Mouse (Mus musculus) megakaryocyte, adult 5-6 weeks (primary cell): ENCODE data around the gene Taok2. TPM values are rescaled to one million over a fixed set of nuclear protein-coding genes. Genes with fewer than 3 reads are reported as not detected.

ENCODE experiments used
- ATAC-seq: 2 replicates; pipeline ENCODE4 v1.8.0; 2016; ENCODE audit warnings: mild to moderate bottlenecking, inconsistent platforms; ENCODE audit not compliant: poor library complexity, severe bottlenecking
- total RNA-seq, 2 experiments: library from RNA; stranded (forward) in 1 of 2; stranded (reverse) in 1 of 2; fragments of 153-499, 151-499 nt in 1 of 2; fragments of 221-1000, 200-1000 nt in 1 of 2; gene quantifications; 2 replicates each; pipeline versions ENCODE4 v1.2.3 to v1.2.4; 2015 to 2017

Gene Taok2
- total RNA-seq, 2 experiments from 2014 or later = 14.3 to 26.8 TPM

- ATAC-seq = peak; percentile 98
Measured at GRCm38 (mm10) chr7:126832036-126832598, 52.4 kb downstream of the Taok2 start.

GRCm38 (mm10) chr7:126831539-126831938, 53.0 kb downstream of the Taok2 start, which contains the start of gene 4930451I11Rik:
Gene 4930451I11Rik (minus strand): TSS chr7:126831639.
- no peak for ATAC-seq

GRCm38 (mm10) chr7:126825952-126826351, 58.6 kb downstream of the Taok2 start:
- no peak for ATAC-seq

- no peak for ATAC-seq
Measured at GRCm38 (mm10) chr7:126825403-126825802, 59.1 kb downstream of the Taok2 start.

- ATAC-seq = no peak
Measured at GRCm38 (mm10) chr7:126823940-126824339, 60.6 kb downstream of the Taok2 start.

- no peak for ATAC-seq
Measured at GRCm38 (mm10) chr7:126823202-126823711, 61.2 kb downstream of the Taok2 start.

GRCm38 (mm10) chr7:126822741-126823140, 61.8 kb downstream of the Taok2 start:
- no peak for ATAC-seq

GRCm38 (mm10) chr7:126821835-126822511, 62.5 kb downstream of the Taok2 start:
- ATAC-seq = peak; percentile 91

GRCm38 (mm10) chr7:126818818-126819217, 65.7 kb downstream of the Taok2 start:
- ATAC-seq = no peak

- no peak for ATAC-seq
Measured at GRCm38 (mm10) chr7:126817595-126817994, 66.9 kb downstream of the Taok2 start.

- ATAC-seq = no peak
Measured at GRCm38 (mm10) chr7:126816494-126816893, 68.0 kb downstream of the Taok2 start.

GRCm38 (mm10) chr7:126815726-126816222, 68.7 kb downstream of the Taok2 start:
- no peak for ATAC-seq

Other genes with a start within 250 kb of the Taok2 start
Only the 30 nearest of the 31 such genes appear.
- 42.1 and 55.6 TPM in 2 replicates for gene Sgf29, start 235.4 kb downstream of the Taok2 start, total RNA-seq (2015)
- 27.3 and 35.5 TPM in 2 replicates for gene Sgf29, start 235.4 kb downstream of the Taok2 start, total RNA-seq (2017)
- gene Sult1a1, start 208.3 kb downstream of the Taok2 start, total RNA-seq (2015) = 4.8 and 6.6 TPM in 2 replicates
- gene Sult1a1, start 208.3 kb downstream of the Taok2 start, total RNA-seq (2017) = 6.6 and 6.9 TPM in 2 replicates
- gene Bola2, start 189.3 kb downstream of the Taok2 start, total RNA-seq (2015) = 49.8 and 60.5 TPM in 2 replicates
- gene Bola2, start 189.3 kb downstream of the Taok2 start, total RNA-seq (2017) = 106 and 161 TPM in 2 replicates
- gene Slx1b, start 188.9 kb downstream of the Taok2 start, total RNA-seq (2015) = 4.1 and 6.0 TPM in 2 replicates
- gene Slx1b, start 188.9 kb downstream of the Taok2 start, total RNA-seq (2017) = 4.7 and 5.9 TPM in 2 replicates
- 1,020 and 1,059 TPM in 2 replicates for gene Coro1a, start 176.9 kb downstream of the Taok2 start, total RNA-seq (2015)
- 1,317 and 1,554 TPM in 2 replicates for gene Coro1a, start 176.9 kb downstream of the Taok2 start, total RNA-seq (2017)
- gene Mapk3, start 125.1 kb downstream of the Taok2 start, total RNA-seq (2015) = 173 and 177 TPM in 2 replicates
- gene Mapk3, start 125.1 kb downstream of the Taok2 start, total RNA-seq (2017) = 88.3 and 91.1 TPM in 2 replicates
- gene Gdpd3, start 118.4 kb downstream of the Taok2 start, total RNA-seq (2015) = 26.8 and 37.3 TPM in 2 replicates
- 57.9 and 71.4 TPM in 2 replicates for gene Gdpd3, start 118.4 kb downstream of the Taok2 start, total RNA-seq (2017)
- 196 and 200 TPM in 2 replicates for gene Ypel3, start 107.7 kb downstream of the Taok2 start, total RNA-seq (2015)
- 91.7 and 117 TPM in 2 replicates for gene Ypel3, start 107.7 kb downstream of the Taok2 start, total RNA-seq (2017)
- gene Tbx6, start 103.2 kb downstream of the Taok2 start, total RNA-seq (2015) = 0.68 and 1.0 TPM in 2 replicates
- 0.98 and 0.99 TPM in 2 replicates for gene Tbx6, start 103.2 kb downstream of the Taok2 start, total RNA-seq (2017)
- gene Ppp4c, start 92.2 kb downstream of the Taok2 start, total RNA-seq (2015) = 186 and 196 TPM in 2 replicates
- 139 and 154 TPM in 2 replicates for gene Ppp4c, start 92.2 kb downstream of the Taok2 start, total RNA-seq (2017)
- gene Fam57b, start 87.0 kb downstream of the Taok2 start, total RNA-seq (2015) = not detected in 2 replicates
- not detected in 2 replicates for gene Fam57b, start 87.0 kb downstream of the Taok2 start, total RNA-seq (2017)
- gene 4930451I11Rik, start 53.1 kb downstream of the Taok2 start, total RNA-seq (2015) = not detected in 2 replicates
- not detected in 2 replicates for gene 4930451I11Rik, start 53.1 kb downstream of the Taok2 start, total RNA-seq (2017)
- gene Doc2a, start 37.3 kb downstream of the Taok2 start, total RNA-seq (2015) = not detected in 2 replicates
- gene Doc2a, start 37.3 kb downstream of the Taok2 start, total RNA-seq (2017) = not detected in 2 replicates
- 14.6 and 22.0 TPM in 2 replicates for gene Hirip3, start 22.7 kb downstream of the Taok2 start, total RNA-seq (2015)
- 147 and 164 TPM in 2 replicates for gene Hirip3, start 22.7 kb downstream of the Taok2 start, total RNA-seq (2017)
- gene Ino80e, start 22.3 kb downstream of the Taok2 start, total RNA-seq (2015) = 42.5 and 51.5 TPM in 2 replicates
- 21.3 and 46.4 TPM in 2 replicates for gene Ino80e, start 22.3 kb downstream of the Taok2 start, total RNA-seq (2017)
- gene Tmem219, start 38.2 kb upstream of the Taok2 start, total RNA-seq (2015) = 47.9 and 50.9 TPM in 2 replicates
- gene Tmem219, start 38.2 kb upstream of the Taok2 start, total RNA-seq (2017) = 44.9 and 45.5 TPM in 2 replicates
- 7.3 and 12.0 TPM in 2 replicates for gene Kctd13, start 44.2 kb upstream of the Taok2 start, total RNA-seq (2015)
- gene Kctd13, start 44.2 kb upstream of the Taok2 start, total RNA-seq (2017) = 10.9 and 19.0 TPM in 2 replicates
- not detected in 2 replicates for gene Asphd1, start 64.9 kb upstream of the Taok2 start, total RNA-seq (2015)
- gene Asphd1, start 64.9 kb upstream of the Taok2 start, total RNA-seq (2017) = not detected in 2 replicates
- 2.9 TPM in 1 of 2 replicates, not detected in the other for gene Sez6l2, start 65.9 kb upstream of the Taok2 start, total RNA-seq (2015)
- gene Sez6l2, start 65.9 kb upstream of the Taok2 start, total RNA-seq (2017) = 0.16 and 0.33 TPM in 2 replicates
- 46.1 and 48.5 TPM in 2 replicates for gene Cdipt, start 91.2 kb upstream of the Taok2 start, total RNA-seq (2015)
- gene Cdipt, start 91.2 kb upstream of the Taok2 start, total RNA-seq (2017) = 49.4 and 56.7 TPM in 2 replicates
- gene Cdiptos, start 91.4 kb upstream of the Taok2 start, total RNA-seq (2015) = 4.9 and 6.6 TPM in 2 replicates
- 0.73 and 3.3 TPM in 2 replicates for gene Cdiptos, start 91.4 kb upstream of the Taok2 start, total RNA-seq (2017)
- 5.6 and 6.0 TPM in 2 replicates for gene Mvp, start 129.9 kb upstream of the Taok2 start, total RNA-seq (2015)
- gene Mvp, start 129.9 kb upstream of the Taok2 start, total RNA-seq (2017) = 48.1 and 50.6 TPM in 2 replicates
- 0.54 and 1.6 TPM in 2 replicates for gene Pagr1b, start 131.8 kb upstream of the Taok2 start, total RNA-seq (2015)
- not detected in 2 replicates for gene Pagr1b, start 131.8 kb upstream of the Taok2 start, total RNA-seq (2017)
- gene Pagr1a, start 132.6 kb upstream of the Taok2 start, total RNA-seq (2015) = 40.7 and 62.5 TPM in 2 replicates
- gene Pagr1a, start 132.6 kb upstream of the Taok2 start, total RNA-seq (2017) = 25.5 and 67.0 TPM in 2 replicates
- 15.4 TPM in 1 of 2 replicates, not detected in the other for gene Gm42742, start 136.4 kb upstream of the Taok2 start, total RNA-seq (2015)
- 45.4 TPM in 1 of 2 replicates, not detected in the other for gene Gm42742, start 136.4 kb upstream of the Taok2 start, total RNA-seq (2017)
- 0.20 and 1.8 TPM in 2 replicates for gene Prrt2, start 136.5 kb upstream of the Taok2 start, total RNA-seq (2015)
- gene Prrt2, start 136.5 kb upstream of the Taok2 start, total RNA-seq (2017) = 2.4 and 3.0 TPM in 2 replicates
- 79.8 and 80.9 TPM in 2 replicates for gene Maz, start 142.3 kb upstream of the Taok2 start, total RNA-seq (2015)
- 44.4 and 45.1 TPM in 2 replicates for gene Maz, start 142.3 kb upstream of the Taok2 start, total RNA-seq (2017)
- gene Kif22, start 157.8 kb upstream of the Taok2 start, total RNA-seq (2015) = 107 and 108 TPM in 2 replicates
- gene Kif22, start 157.8 kb upstream of the Taok2 start, total RNA-seq (2017) = 85.9 and 105 TPM in 2 replicates
- 0.96 TPM in 1 of 2 replicates, not detected in the other for gene Zg16, start 202.6 kb upstream of the Taok2 start, total RNA-seq (2015)
- gene Zg16, start 202.6 kb upstream of the Taok2 start, total RNA-seq (2017) = not detected in 2 replicates
- 65.9 and 71.1 TPM in 2 replicates for gene AI467606, start 206.7 kb upstream of the Taok2 start, total RNA-seq (2015)
- 46.6 and 49.2 TPM in 2 replicates for gene AI467606, start 206.7 kb upstream of the Taok2 start, total RNA-seq (2017)